Mouse (Mus musculus) T-helper 17 cell (primary cell): ENCODE results near the gene Cdh18.

Experiments
- in situ Hi-C, 2 experiments: fragments of 300-600 bp; cut with MboI, MseI; formaldehyde crosslinking; loops; 1 replicate in 1 of 2; 2 replicates in 1 of 2; pipeline ENCODE4 v1.15.1; 2025; ENCODE audit warnings: high pct_unique_total_duplicates in 2 of 2

Gene Cdh18

DNA sequence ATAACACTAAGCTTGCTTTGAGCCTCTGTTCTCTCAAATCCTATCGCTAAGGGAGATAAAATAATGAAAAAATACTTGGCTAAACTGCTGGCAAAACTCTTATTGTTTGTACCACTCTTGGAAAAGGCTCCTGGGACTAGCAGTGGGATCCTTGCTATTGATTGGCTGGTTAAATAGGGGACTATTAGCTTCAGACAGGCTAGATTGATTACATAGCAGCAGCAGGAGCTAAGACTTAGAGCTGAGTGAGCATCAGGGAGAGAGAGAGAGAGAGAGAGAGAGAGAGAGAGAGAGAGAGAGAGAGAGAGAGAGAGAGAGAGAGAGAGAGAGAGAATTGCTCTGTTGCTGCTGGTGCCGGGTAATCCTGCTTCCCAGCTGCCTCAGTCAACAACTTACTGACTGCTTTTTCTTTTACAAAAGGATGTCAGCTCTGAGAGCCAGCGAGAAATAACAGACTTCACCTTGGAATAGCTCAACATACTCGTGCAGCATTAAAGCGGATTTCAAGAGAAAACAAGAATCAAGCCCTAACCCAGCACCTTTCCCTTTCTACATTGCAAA lies at the start of gene Cdh18:
Gene Cdh18 (plus strand): TSS at position 312 of the 561 bp plus-strand sequence.
- in situ Hi-C loops: no loop called here

DNA sequence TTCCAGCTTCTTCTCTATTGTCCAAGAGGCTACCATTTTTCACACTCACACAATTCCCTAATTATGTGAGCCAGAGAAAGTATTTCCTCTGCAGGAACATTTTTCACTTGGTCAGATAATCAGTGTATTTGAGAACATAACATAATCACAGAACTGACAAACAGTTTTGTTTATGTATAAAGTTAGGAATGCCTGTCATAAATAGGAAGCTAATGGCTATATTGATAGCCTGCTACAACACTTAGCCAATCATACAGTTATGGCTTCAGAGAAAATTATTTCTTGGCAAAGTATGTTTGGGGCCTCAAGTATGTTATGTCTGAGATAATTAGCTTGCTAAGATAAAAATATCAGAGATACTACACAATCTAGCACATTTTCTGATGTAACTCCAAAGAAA lies 37.6 kb upstream of the Cdh18 start:
- in situ Hi-C loops: no loop called here

DNA sequence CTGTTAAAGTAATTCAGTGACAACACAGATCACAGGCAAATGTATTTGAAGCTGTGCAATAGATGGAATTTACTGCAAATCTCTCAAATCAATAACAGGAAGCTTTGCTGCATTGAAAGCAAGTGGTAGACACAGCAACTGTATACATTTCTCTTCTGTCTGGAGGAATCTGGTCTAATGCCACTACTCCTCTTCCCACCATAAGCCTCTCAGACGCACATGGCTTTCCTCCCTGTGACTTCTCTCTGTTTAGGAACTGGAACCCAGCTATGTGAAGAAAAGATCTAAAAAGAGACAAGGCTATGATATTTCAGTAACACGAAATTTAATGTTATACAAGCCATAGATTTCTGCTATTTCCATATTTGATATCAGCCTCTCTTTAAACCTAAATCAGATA lies 13.0 kb upstream of the Cdh18 start:
- in situ Hi-C loops: no loop called here

DNA sequence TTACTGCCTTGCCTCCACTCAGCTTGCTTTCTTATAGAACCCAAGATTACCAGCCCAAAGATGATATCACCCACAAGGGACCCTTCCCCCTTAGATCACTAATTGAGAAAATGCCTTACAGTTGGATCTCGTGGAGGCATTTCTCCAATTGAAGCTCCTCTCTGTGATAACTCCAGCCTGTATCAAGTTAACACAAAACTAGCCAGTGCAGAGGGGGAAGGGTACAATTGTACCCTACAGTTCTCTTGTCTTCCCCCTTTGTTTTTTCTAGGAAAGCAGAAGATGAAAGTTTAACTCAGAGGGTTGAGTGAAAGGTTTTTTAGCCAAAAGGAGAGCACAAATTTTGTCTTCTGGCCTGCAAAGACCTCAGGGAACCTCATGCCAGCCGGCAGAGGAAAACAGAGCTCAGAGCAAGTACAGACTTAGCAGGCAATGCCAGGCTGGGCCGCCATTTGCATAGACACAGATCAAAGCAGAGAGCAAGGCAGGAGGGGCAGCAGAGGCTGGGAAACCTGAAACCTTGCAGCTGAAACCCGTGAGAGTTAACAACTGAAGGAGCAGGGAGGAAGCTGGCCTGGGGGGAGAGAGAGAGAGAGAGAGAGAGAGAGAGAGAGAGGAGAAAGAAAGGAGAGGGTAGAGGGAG lies 29.3 kb downstream of the Cdh18 start:
- in situ Hi-C loops: no loop called here

DNA sequence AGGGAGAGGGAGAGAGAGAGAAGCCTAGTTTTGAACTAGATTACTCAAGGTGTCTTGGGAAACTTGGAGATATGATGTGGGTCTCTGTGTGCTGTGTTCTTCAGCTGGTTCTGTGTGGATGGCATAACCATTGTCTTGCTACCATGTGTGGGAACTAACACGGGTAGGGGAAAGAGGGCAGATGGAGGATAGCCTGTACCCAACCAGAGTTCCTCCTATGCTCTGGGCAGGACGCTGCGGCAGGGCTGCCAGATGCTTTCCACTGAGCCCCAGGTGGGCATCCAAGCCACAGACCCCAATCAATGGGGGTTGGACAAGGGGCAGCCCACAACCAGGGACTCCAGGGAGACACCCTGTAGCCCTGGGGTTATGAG lies 29.8 kb downstream of the Cdh18 start:
- in situ Hi-C loops: no loop called here

DNA sequence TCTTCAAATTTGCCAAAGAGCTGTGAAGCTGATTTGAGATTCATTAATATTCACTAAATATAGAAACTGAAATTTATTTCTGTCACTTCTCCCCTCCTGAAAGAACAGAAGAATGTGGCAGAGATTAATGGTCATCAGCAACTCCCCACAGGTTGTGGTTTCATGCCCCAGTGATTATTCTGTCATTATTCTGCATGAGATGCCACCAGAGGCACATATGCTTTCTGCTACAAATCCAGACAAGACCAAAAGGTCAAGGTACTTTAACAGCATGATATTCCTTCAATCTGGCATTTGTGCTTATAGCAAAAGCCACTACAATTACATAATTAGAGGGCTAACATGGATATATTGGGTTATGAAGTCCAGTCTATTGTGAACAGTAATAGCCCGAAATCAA lies 35.8 kb downstream of the Cdh18 start:
- in situ Hi-C loops: no loop called here

DNA sequence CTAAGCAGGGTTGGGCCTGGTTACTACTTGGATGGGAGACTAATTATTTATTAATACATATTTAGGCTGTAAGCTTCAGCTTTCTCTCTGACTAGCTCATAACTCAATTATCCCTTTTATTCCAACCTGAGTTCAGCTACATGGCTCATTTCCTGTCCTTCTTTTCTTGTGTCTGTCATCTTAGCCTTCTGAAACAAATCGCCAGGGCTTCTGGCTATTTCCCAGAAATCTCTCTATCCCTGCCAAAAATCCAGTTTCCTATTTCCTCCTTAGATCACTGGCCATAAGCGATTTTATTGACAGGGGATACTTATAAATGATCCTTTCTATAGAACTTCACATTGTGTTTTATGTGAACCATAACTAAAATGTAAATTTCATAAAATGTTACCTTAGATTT lies 167.6 kb downstream of the Cdh18 start:
- in situ Hi-C loops: no loop called here

DNA sequence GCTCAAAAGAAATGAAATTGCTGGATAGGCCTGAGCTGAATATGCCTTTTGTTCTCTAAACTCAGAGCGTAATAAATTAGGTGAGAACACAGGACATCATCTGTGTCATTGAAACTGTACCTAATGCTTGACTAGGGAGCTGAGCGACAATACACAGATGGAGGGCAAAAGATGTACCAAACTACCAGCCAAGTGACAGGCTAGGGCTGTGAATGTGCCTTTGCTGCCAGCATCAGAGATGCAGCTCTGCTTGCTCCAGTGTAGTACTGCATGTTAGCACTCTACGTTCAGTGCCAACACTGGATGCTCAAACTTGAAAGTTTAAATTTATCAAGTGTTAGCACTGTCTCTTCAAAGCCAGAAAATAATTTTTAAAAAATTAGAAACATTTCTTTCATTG lies 168.9 kb downstream of the Cdh18 start:
- in situ Hi-C loops: no loop called here

DNA sequence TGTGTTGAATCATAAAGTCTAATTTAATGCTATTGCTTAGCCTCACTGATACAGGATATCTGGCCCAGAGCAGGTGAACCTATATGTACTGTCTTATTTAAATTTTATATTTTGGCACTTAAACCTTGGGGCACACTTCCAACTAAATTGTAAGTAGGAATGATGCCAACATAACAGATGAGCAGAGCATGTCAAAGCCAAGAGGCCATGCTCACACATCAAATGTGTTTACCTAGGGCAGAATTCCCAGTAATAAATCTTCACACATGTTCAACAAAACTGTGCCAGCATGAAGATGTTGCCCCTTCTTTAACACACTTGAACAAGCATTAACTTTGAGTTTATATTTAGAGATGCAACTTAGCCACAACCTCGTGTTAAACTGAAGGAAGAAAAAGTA lies 177.8 kb downstream of the Cdh18 start:
- in situ Hi-C loops: no loop called here

DNA sequence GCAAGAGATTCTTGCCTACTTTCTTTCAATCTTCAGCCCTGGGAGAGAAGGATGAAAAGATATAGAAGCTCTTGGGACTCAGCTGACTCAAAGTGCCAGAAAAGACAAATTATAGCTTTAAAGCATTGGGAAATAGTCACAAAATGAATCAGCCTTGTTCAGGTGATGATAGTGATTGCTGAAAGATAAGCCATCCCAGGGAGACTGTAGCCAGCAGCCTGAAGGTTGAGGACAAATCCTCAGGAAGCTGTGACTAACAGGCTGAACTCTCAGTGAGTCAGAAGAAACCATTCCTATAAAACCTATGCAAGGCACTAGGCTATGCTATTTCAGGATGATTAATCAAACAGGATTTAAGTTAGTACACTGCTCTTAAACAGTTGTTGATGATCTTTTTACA lies 184.2 kb downstream of the Cdh18 start:
- in situ Hi-C loops: no loop called here

DNA sequence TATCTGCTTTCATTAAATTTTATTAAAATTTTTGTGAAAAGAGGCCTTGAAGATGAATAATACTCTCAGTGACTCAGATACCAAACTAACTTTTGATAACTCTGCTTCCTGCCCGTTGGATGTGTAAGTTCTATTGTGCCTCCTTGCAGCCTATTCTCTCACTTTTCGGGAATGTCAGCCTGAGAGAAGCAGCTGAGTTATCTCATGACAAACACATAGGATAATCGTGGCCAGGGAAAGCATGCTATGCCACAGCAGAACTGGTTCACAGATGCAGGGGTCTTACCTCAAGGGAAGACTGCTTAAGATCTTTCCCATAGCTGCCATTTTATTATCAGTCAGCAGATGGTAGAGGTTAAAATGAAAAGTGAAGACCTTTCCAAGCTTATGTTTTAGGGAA lies 187.3 kb downstream of the Cdh18 start:
- in situ Hi-C loops: no loop called here

DNA sequence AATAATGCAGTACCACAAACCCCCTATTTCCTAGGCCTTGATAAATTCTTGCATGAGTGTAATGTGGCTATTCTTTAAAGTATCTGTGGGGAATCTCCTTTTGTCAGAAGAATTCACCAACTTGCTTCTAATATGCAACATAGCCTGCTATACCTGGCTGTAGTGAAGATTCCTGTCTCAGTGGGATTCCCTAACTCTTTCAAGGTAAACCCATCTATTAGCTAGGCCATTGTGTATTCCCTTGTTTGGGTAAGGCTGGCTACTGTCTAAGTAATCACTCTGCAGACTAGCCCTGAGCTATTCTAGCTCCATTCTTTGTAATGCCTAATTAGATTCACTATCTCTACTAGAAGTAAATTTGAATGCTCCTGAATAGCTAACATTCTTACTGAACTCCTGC lies 212.4 kb downstream of the Cdh18 start:
- in situ Hi-C loops: loop anchor here in 1 of 2 experiments (25.0 kb wide), 1 partner anchor 1449 kb away; no protein-coding TSS in a partner anchor

DNA sequence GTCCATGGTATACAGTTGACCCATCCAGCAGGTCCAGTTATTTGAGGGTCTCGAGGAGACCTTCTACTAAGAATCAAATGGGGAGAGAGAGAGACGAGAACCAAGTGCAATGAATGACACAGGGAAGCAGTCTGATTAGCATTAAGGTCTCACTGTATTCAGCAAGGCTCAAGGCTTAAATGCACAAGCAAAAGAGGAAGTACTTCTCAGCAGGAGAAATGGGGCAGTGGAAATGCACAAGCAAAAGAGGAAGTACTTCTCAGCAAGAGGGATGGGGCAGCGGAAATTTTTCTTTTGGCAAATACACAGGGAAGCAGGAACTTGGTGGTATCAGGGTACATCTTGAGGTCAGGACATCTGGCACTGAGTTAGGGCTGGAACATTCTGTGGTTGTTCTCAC lies 217.8 kb downstream of the Cdh18 start:
- in situ Hi-C loops: loop anchor here in 1 of 2 experiments (25.0 kb wide), 1 partner anchor 1454 kb away; no protein-coding TSS in a partner anchor

DNA sequence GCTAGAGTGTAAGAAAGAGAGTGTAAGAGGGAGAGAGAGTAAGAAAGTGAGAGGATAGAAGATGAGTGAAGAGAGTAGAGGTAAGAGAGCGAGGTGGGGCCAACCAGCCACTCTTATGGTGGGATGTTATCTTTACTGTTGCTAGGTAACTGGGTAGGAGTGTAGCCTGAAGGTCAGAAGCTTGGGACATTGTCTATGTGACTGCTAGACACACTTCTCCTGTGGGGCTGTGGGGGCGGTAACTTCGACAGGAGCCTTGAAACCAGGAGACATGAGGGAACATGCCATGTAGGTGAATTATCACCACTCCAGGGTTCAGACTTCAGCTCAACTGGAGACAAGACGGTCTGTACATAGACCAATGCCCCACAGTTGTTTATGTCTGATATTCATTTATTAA lies 227.5 kb downstream of the Cdh18 start:
- in situ Hi-C loops: no loop called here

DNA sequence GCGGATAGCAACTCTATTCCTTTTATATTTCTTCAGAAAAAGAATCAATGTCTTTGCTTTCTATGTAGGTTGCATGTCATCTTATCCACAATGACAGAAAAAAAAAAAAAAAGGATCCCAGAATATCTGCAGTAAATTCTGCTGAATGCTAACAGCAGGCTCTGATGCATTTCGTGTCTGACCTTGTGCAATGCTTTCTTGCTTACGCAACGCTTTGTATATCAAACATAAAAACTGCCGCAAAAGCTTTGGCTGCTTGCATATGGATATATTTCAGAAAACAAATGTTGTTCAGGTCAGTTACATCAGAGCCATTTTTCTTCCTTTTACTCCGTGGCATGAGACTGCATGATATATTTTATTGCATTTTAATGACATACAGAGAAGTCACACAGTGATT lies 240.9 kb downstream of the Cdh18 start:
- in situ Hi-C loops: no loop called here

DNA sequence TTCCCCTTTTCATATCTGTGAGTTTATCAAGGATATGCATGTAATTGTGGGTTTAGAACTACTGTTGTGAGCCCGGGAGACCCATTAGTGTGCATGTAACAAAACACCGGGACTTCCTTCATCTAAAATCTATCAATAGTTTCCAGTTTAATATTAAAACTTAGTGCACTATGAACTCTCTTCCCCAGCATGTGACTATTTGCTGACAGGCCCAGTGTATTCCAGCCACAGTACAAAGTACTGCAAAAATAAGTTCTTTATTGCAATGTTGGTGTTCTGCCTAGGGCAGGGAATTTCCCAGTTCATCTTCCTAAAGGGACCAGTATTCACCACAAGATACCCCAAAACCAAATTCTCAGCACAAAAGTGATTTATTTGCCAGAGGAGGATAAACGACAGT lies 243.0 kb downstream of the Cdh18 start:
- in situ Hi-C loops: no loop called here

DNA sequence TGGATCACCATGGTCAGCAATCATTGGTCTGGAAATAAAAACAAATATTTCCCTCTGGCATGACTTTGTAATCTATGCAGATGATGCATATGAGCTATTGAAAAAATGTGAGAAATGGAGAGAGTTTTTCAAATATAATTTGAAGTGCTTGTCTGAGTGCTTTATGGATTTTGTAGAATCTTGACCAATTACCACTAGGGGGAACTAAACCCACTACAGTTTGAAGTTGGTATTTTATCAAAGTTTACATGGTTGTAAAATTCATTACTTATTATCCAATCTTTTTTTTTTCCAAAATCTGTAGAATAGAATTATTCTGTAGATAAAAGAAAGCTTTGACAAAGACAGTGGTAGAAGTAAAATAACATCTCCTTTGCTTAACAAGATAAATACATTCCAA lies 284.3 kb downstream of the Cdh18 start:
- in situ Hi-C loops: no loop called here

DNA sequence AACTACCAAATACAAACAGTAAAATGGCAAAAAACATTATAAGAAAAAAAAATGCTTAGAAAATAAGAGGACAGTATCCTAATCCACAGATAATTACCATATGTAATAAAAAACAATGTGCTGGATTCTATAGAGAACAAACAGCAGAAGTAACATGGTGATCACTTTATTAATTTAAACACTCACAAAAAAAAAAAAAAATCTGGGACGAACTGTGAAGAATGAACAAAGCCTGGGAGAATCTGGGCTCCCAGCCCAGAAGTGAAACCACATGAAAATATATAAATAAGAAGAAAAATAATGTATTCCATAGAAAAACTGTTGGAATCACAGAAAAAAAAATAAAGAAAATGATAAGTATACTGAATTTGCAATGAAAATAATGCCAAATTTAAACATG lies 288.4 kb downstream of the Cdh18 start:
- in situ Hi-C loops: loop anchor here in 1 of 2 experiments (5.0 kb wide), 1 partner anchor 35 kb away; no protein-coding TSS in a partner anchor

DNA sequence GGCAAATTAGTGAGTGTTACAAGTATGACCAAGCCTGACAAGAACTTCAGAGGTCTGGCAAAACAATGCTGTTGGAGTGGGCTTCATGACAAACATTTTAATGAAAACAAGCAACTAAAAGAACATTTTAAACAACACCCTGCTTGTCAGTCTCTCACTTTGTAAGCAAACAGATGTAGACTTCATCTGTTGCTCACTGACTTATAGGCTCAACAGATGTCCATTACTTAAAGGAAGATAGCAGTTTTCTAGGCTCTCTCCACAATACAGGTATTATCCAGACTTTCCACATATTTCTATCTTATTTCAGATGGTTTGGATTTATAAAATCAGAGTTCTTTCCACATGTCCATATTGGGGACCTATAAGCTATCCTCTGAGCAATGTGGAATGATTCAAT lies 308.9 kb downstream of the Cdh18 start:
- in situ Hi-C loops: no loop called here

DNA sequence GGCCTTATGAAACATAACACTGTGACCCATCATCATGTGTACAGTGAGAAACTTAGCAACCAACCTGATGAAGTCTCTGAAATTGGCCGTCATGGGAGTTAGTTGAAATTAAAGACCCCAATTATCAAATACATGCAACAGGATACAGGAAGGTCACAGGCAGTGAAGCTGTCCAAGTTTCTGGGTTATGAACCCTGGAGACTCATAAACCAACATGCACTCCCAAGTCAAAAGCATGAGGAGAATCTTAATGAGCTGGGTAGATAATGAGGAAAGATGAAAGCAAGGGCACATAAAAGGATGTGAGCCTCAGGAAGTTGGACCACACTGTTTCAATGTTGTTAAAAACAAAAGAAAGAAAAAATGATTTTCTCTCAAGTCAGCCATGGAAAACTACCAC lies 321.9 kb downstream of the Cdh18 start:
- in situ Hi-C loops: no loop called here

DNA sequence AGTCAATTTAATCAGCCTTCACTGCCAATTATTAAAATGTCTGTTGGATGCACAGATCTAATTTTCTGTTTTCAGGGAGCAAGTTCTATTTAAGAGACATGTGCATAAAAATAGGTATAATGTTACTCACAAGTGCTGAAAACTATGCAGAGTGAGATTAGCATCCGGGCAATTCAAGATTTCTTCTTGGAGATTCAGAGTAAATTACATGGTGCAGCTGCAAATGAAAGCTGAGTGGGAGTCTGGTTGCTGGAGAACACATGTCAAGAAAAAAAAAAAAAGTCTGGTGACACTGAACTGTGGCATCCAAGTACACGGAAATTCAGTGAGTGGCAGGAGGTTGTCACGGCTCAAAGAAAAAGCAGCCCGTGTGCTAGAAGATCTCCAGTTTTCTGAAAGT lies 348.9 kb downstream of the Cdh18 start:
- in situ Hi-C loops: loop anchor here (10.0 kb wide), 2 partner anchors 803 to 957 kb away; no protein-coding TSS in a partner anchor

DNA sequence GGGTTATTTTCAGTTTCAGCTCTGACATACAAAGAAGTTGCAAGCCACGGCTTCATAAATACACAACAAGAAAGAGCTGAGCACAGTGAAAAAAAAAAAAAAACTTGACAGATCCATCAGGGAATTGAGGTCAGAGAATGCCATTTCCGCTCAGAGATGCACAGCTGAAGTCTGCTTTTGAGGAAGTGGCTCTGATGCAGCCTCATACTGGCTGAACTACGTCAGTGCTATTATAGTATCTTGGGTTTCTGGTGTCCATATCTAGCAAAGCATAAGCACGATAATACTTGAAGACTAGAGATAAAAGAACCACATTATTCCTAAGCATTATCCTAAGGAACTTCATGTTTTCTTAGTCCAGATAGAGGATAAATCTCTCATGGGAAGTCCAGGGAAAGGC lies 349.4 kb downstream of the Cdh18 start:
- in situ Hi-C loops: loop anchor here (10.0 kb wide), 2 partner anchors 803 to 957 kb away; no protein-coding TSS in a partner anchor

DNA sequence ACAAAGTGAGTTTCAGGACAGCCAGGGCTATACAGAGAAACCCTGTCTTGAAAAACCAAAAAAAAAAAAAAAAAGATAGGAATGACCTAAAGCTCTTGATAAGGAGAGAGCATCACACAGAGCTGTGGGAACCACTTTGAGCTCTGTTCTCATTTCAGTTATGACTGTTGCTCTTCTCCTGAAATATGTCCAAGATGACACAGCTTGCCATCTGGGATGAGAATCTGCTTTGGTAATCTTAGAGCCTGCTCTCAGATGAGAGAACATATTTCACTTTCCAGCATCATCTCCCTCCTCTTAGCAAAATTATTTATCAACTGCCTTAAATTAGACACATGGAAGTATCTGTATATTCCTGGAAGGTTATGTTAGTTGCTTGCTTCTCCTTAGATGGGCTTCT lies 365.6 kb downstream of the Cdh18 start:
- in situ Hi-C loops: no loop called here

DNA sequence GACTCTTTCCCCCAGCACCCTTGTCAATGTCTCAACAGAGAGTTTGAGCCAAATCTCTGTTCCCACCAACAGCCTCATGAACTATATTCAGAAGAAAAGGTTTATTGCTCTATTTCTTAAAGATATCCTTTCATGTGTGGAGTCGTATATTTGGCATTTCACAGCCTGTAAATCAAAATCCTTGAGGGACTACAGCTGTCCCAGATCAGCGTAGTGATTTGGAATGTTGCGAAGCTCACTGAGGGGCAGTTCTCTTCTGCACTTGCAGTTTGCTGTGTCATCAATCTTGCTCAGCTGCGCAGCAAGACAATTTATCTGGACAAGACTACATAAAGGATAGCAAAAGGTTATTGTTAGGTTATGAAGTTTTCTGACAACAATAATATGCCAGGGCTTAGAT lies 385.5 kb downstream of the Cdh18 start:
- in situ Hi-C loops: no loop called here
